Mouse (Mus musculus) mesoderm, embryonic 11.5 days (tissue): Measurements from ENCODE around the gene Fbxw16.
"Not testable (repeated sequence)": the region's sequence is repeated elsewhere in the genome, so short reads cannot be mapped to it uniquely, and the experiment has no call there.

Source experiments
- DNase-seq: peaks from one replicate; pipeline ENCODE4 v3.0.0-alpha.2; 2012; ENCODE audit warnings: low read depth, low spot score

Gene Fbxw16

DNA sequence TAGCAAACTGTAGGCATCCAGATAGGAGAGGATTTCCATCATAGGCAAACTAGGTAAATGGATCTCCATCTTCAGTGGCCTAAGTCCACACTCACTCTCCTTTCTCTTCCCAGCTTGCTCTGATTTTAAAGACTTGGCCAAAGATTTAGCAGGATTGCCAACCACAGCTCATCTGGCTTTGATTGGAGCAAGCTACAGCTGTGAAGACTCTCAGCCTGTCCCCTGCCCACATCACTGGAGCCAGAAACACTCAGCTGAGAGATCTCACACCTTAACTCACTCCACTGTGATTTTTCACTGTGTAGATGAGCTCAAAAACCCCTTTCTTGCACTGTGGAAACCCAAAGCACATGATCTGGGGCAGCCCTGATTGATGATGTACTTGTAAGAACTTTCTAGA lies at the start of gene Fbxw16:
Fbxw16 (minus strand) TSS at position 101 of the 400 bp plus-strand sequence.
- no peak for DNase-seq

DNA sequence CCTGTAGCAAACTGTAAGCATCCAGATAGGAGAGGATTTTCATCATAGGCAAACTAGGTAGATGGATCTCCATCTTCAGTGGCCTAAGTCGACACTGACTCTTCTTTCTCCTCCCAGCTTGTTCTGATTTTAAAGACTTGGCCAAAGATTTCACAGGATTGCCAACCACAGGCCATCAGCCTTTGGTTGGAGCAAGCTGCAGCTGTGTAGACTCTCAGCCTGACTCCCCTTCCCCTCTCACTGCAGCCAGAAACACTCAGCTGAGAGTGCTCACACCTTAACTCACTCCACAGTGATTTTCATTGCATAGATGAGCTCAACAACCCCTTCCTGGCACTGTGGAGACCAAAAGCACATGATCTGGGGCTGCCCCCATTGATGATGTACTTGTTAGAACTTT lies 46.8 kb upstream of the Fbxw16 start, which contains the start of gene Fbxw19:
Fbxw19 (minus strand) TSS at position 101 of the 400 bp plus-strand sequence.
- DNase-seq = not testable (repeated sequence)

DNA sequence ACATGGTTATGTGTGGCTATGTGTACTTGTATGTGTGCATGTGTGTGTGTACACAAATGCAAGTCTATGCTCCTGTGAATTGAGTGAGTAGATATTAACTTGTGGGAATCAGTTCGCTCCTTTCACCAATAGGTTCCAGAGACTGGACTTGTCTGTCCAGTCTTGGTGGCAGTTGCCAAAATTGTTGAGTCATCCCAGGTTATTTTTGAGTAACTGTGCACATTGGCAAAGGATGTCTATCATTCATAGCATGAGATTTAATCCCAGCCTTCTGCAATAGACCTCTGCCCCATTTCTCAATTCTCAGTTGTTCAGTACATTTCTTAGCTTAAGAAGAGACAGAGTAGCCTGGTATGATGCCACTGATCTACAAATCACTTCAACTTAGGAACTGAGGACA lies 16.0 kb downstream of the Fbxw16 start:
- no peak for DNase-seq

DNA sequence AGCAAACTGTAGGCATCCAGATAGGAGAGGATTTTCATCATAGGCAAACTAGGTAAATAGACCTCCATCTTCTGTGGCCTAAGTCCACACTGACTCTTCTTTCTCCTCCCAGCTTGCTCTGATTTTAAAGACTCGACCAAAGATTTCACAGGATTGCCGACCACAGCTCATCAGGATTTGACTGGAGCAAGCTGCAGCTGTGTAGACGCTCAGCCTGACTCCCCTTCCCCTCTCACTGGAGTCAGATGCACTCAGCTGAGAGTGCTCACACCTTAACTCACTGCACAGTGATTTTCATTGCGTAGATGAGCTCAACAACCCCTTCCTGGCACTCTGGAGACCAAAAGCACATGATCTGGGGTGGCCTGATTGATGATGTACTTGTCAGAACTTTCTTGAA lies 44.7 kb downstream of the Fbxw16 start, which contains the start of gene Fbxw22:
Fbxw22 (minus strand) TSS at position 101 of the 400 bp plus-strand sequence.
- DNase-seq = not testable (repeated sequence)
